Mouse (Mus musculus) C2C12 (cell line): ENCODE measurements around the gene Mrpl41. TPM values are rescaled to one million over a fixed set of nuclear protein-coding genes. Genes with fewer than 3 reads are reported as not detected.
"Not testable (repeated sequence)": the region's sequence is repeated elsewhere in the genome, so short reads cannot be mapped to it uniquely, and the experiment has no call there.

ENCODE experiments used
- H3K27me3 ChIP-seq: one replicate; pipeline ENCODE4 v1.6.1; 2011; ENCODE audit not compliant: control insufficient read depth, insufficient read depth, insufficient read length
- H3K36me3 ChIP-seq: one replicate; pipeline ENCODE4 v1.6.1; 2011; ENCODE audit not compliant: control insufficient read depth, insufficient read depth
- H3K4me3 ChIP-seq: one replicate; pipeline ENCODE4 v1.5.1; 2011; ENCODE audit warnings: mild to moderate bottlenecking, control low read depth; ENCODE audit not compliant: poor library complexity, insufficient read depth, severe bottlenecking
- H3K79me2 ChIP-seq: one replicate; pipeline ENCODE4 v1.6.1; 2011; ENCODE audit not compliant: control insufficient read depth, insufficient read depth
- H3K79me3 ChIP-seq: one replicate; pipeline ENCODE4 v1.6.1; 2011; ENCODE audit warnings: low read depth, control low read depth
- H3ac ChIP-seq: one replicate; pipeline ENCODE3; 2011; ENCODE audit warnings: low read depth; ENCODE audit not compliant: control insufficient read depth, insufficient read length
- CEBPB ChIP-seq: IDR thresholded peaks from one replicate; pipeline ENCODE4 v1.6.1; 2011; ENCODE audit warnings: low read depth, mild to moderate bottlenecking, control low read depth, moderate library complexity
- CTCF ChIP-seq: IDR thresholded peaks from one replicate; pipeline ENCODE4 v1.5.1; 2011; ENCODE audit not compliant: control insufficient read depth, insufficient read depth, insufficient read length
- FOSL1 ChIP-seq: IDR thresholded peaks from one replicate; pipeline ENCODE4 v1.8.0; 2011; ENCODE audit warnings: mild to moderate bottlenecking, low read length; ENCODE audit not compliant: poor library complexity, insufficient read depth, severe bottlenecking
- MAX ChIP-seq: IDR thresholded peaks from one replicate; pipeline ENCODE4 v1.6.1; 2011; ENCODE audit warnings: mild to moderate bottlenecking, control low read depth
- MYOD1 ChIP-seq: IDR thresholded peaks from one replicate; pipeline ENCODE4 v1.6.1; 2011; ENCODE audit warnings: low read depth; ENCODE audit not compliant: control insufficient read depth, insufficient read length
- MYOG ChIP-seq: IDR thresholded peaks from one replicate; pipeline ENCODE4 v1.6.1; 2011; ENCODE audit not compliant: control insufficient read depth, insufficient read length; ENCODE audit errors: extremely low read depth
- USF1 ChIP-seq: IDR thresholded peaks from one replicate; pipeline ENCODE4 v1.6.1; 2011; ENCODE audit warnings: low read depth, mild to moderate bottlenecking, control low read depth, moderate library complexity
- polyA plus RNA-seq: library from polyadenylated mRNA; unstranded; fragments of >200 nt; fragmentation: generic; extraction: Trizol; gene quantifications from one replicate; pipeline ENCODE4 v1.2.1, GENCODE M21; 2012; ENCODE audit warnings: missing spikeins

Gene Mrpl41
- polyA plus RNA-seq, 1 experiment = 98.4 TPM

- H3K27me3 ChIP-seq = no peaks in the 10 kb centered on the region
Measured at GRCm38 (mm10) chr2:25000544-25001235, 25.8 kb upstream of the Mrpl41 start.

DNA sequence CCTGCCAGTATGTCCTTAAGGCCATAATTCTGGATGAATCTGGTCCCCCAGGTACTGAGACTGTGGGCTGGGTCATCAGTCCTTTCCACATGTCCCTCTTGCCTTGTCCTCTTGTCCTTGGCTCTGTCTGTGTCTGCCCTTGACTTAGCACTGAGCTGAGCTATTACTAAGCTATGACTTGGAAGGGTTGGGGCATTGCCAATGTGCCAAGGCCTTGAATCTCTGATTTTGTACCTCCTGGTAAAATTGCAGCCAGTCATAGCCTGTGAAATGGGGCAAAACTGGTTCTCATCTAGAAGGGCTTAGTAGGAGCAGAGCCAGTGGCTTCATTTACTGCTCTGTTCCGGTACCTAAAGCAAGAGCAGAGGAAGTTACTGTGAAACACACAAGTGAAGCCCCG lies 21.6 kb upstream of the Mrpl41 start:
- Histone ChIP-seq H3K27me3 (no peaks in the 10 kb centered on the region), H3K79me3 (no peaks in the 10 kb centered on the region), H3K36me3 (no peaks in the 10 kb centered on the region), H3K4me3 (no peak overlapping the region), H3ac (no peak overlapping the region), H3K79me2 (no peaks in the 10 kb centered on the region)
- no peak for TF ChIP-seq MYOD1
- no peak for TF ChIP-seq USF1
- TF ChIP-seq CTCF = no peak
- no peak for TF ChIP-seq MAX
- TF ChIP-seq MYOG = no peak

More at GRCm38 (mm10) chr2:25000544-25001235, 25.8 kb upstream of the Mrpl41 start:
- H3K36me3 ChIP-seq = no peaks in the 10 kb centered on the region
- no peaks in the 10 kb centered on the region for H3K79me3 ChIP-seq
- no peaks in the 10 kb centered on the region for H3K79me2 ChIP-seq
- no peak overlapping the region for H3K4me3 ChIP-seq
- no peak overlapping the region for H3ac ChIP-seq
- TF ChIP-seq CTCF = peak; percentile 7
- no peak for TF ChIP-seq CEBPB

DNA sequence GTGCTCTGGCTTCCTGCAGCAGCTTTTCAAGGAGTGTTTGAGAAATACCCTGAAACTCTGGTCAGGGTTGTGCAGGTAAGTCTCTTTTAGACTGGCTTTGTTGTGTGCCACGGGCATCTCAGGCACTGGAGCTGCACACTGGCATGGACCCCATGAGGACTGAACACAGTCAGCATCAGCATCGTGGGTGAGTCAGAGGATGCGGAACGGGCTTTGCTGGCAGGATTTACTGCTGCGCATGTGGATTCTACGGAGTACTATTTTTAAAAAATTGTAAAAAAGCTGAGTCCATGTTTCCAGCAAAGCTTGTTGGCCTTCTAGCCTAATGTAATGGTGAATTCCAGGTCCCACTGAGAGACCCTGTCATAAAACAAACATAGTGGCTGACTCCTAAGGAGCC lies 20.4 kb upstream of the Mrpl41 start:
- H3ac ChIP-seq = no peak overlapping the region
- no peaks in the 10 kb centered on the region for H3K36me3 ChIP-seq
- H3K79me3 ChIP-seq = no peaks in the 10 kb centered on the region
- no peaks in the 10 kb centered on the region for H3K27me3 ChIP-seq
- no peaks in the 10 kb centered on the region for H3K79me2 ChIP-seq
- no peak overlapping the region for H3K4me3 ChIP-seq
- TF ChIP-seq CTCF = no peak
- no peak for TF ChIP-seq MYOG
- TF ChIP-seq CEBPB = no peak
- TF ChIP-seq MAX = no peak
- no peak for TF ChIP-seq MYOD1

- H3K4me3 ChIP-seq = no peak overlapping the region
- no peaks in the 10 kb centered on the region for H3K36me3 ChIP-seq
- no peak overlapping the region for H3ac ChIP-seq
- no peaks in the 10 kb centered on the region for H3K79me3 ChIP-seq
- no peaks in the 10 kb centered on the region for H3K27me3 ChIP-seq
- no peak for TF ChIP-seq FOSL1
- TF ChIP-seq MAX = no peak
- no peak for TF ChIP-seq MYOD1
- no peak for TF ChIP-seq USF1
- TF ChIP-seq MYOG = no peak
- no peak for TF ChIP-seq CTCF
- TF ChIP-seq CEBPB = no peak
- no peaks in the 10 kb centered on the region for H3K79me2 ChIP-seq
Measured at GRCm38 (mm10) chr2:24987762-24988161, 12.9 kb upstream of the Mrpl41 start.

DNA sequence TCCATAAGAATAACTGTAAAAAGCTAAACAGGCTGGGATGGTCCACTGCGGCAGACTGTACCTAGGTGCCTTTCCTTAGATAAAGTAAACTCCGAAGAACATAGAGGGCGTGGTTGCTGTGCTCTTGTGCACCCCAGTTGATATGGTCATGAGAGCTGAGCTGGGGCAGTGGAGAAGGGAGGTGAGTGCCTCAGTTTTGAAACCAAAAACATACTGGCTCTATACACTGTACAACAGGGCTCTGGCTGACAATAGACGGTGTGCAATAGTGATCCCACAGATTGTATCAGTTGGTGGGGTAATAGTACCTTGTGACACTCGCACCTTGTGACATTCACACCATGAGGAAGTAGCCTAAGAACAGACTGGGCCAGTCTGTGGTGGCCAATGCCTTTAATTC lies 2.1 kb upstream of the Mrpl41 start:
- Histone ChIP-seq H3K27me3 (no peaks in the 10 kb centered on the region), H3K4me3 (no peak overlapping the region), H3K79me3 (peaks cover 12% of the 10 kb centered on the region), H3K79me2 (peaks cover 17% of the 10 kb centered on the region), H3ac (no peak overlapping the region), H3K36me3 (peaks cover 14% of the 10 kb centered on the region)
- TF ChIP-seq MYOD1 (no peak), USF1 (no peak)

DNA sequence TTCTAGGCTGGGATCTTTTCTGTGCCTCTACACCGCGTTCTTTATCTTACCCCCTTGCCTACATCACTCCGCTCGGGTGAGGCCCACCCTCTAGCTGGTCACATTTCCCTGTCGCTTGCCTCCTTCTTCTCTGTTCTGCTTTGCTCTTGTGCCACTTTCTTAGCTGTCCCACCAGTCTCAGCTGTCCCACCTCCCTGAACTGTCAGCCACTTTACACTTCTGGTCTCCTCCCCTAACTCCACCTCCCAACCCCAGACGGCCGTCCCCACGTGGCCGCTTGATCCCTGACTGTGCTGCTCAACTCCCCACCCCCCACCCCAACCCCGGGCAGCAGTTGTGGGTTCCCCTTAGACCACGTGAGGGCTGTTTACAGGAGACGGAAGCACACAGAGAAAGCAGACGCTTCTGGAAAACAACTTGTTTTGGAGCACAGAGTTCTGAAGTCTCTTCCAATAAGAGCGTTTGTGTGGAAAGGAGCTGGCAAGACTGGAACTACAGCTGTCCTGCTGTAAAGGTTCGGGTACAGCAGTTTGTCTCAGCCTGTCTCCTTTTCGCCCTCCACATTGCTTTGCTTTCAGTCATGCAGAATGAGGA lies 903 bp upstream of the Mrpl41 start, which contains the start of gene Pnpla7:
Gene Pnpla7 (plus strand): TSS at position 330 of the 594 bp plus-strand sequence.
- H3K27me3 ChIP-seq = no peaks in the 10 kb centered on the region
- H3ac ChIP-seq = peak within 1 kb of the TSS; percentile 68
- peaks cover 24% of the 10 kb centered on the region for H3K36me3 ChIP-seq
- peaks cover 17% of the 10 kb centered on the region for H3K79me2 ChIP-seq
- peak within 1 kb of the TSS; percentile 87 for H3K4me3 ChIP-seq
- peaks cover 12% of the 10 kb centered on the region for H3K79me3 ChIP-seq
- no peak for TF ChIP-seq MYOG
- TF ChIP-seq USF1 = peak; percentile 88
- TF ChIP-seq MAX = peak; percentile 78

DNA sequence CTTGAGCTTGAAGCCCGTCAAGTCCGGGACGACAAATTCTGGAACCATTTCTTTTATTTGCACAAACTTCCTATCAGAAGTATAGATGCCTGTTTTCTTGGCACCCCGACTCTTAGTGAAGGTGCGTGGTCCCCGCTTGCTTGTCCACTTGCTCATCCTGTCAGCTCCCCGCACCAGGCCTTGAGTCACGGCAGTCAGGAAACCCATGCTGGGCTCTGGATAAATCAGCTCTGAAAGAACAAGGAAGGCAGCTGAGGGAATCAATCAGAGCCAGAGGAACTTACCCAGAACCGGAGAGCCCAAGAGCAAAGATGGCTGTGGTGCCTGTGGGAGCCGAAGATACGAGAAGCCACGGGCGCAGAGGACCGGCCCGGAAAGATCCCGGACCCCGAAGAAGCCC lies 446 bp downstream of the Mrpl41 start:
- Histone ChIP-seq H3K36me3 (peaks cover 24% of the 10 kb centered on the region), H3K79me3 (peaks cover 12% of the 10 kb centered on the region), H3K4me3 (peak overlapping the region; percentile 87), H3K79me2 (peaks cover 17% of the 10 kb centered on the region), H3ac (peak overlapping the region; percentile 76)
- H3K27me3 ChIP-seq = not testable (repeated sequence)
